Mouse (Mus musculus) fibroblast of lung, adult 2 months (primary cell): ENCODE data around the gene Fbxw8.

Experiments used
- DNase-seq: peaks from one replicate; pipeline ENCODE4 v3.0.0-alpha.2; 2011; ENCODE audit warnings: low read depth

The Fbxw8 gene

DNA sequence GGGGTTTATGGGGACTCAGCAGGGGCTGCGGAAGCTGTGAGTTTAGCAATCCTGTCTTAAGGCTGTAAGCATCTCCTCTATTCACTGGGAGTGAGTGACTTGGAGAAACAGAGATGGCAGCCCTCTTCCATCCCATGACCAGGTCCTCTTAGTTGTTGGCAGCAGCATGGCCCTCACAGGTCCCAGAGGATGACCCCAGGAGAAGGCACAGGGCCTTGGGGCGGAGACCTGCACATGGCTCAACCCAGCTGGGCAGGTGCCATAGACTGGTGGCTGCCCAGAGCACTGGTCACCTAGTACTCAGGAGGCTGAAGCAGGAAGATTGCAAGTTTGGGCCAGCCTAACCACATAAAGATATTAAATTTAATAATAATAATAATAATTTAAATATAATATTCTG is 139.6 kb downstream of the Fbxw8 start:
- DNase-seq = no peak

DNA sequence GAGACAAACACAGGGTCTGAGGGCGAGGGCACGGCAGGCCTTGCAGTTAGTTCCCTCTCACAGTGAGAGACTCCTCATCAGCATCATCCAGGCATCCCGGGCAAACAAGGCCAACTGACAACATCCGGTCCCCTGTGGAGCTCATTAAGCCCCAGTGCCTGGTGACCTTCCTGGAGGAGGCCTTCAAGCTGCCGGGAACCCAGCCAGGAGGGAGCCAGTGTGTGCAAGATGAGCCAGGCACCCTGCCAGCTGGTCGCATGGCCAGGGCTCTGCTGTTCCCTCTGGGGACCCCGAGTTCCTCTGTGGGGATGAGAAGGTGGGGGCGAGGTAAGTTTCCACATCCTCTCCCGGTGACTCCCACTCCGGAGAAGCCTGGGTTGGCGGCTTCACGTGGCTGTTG is 140.2 kb downstream of the Fbxw8 start:
- DNase-seq = no peak
